Mouse (Mus musculus): Measurements from ENCODE around the gene Lrrc28. TPM values are rescaled to one million over a fixed set of nuclear protein-coding genes. Genes with fewer than 3 reads are reported as not detected.
"Not testable (repeated sequence)": the region's sequence is repeated elsewhere in the genome, so short reads cannot be mapped to it uniquely, and the experiment has no call there.

The Lrrc28 gene
- polyA plus RNA-seq, 1 experiment from 2014 or later = 10.3 TPM

DNA sequence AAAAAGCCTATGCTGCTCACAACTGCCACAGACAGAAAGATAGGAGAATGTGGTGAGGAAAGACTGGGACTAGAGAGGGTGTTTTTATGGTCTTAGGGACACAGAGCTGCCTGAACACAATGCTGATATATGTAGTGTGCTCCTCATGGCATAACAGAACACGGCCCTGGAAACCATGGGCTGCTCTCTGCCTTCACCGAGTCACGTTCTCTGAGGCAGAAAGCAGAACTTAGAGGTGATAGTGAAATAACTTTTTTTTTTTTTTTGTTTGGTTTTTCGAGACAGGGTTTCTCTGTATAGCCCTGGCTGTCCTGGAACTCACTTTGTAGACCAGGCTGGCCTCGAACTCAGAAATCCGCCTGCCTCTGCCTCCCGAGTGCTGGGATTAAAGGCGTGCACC is 121.0 kb downstream of the Lrrc28 start:
- not testable (repeated sequence) for H3K4me3 ChIP-seq; H3K36me3 ChIP-seq; H3K4me2 ChIP-seq; ATAC-seq; H3K27me3 ChIP-seq (replicated peaks); H3K27ac ChIP-seq; H3K9me3 ChIP-seq (replicated peaks); H3K4me1 ChIP-seq; H3K9ac ChIP-seq
- 64% methylated on average over 8 of the region's 8 CpGs for WGBS (ENCODE audit: insufficient replicate concordance)

DNA sequence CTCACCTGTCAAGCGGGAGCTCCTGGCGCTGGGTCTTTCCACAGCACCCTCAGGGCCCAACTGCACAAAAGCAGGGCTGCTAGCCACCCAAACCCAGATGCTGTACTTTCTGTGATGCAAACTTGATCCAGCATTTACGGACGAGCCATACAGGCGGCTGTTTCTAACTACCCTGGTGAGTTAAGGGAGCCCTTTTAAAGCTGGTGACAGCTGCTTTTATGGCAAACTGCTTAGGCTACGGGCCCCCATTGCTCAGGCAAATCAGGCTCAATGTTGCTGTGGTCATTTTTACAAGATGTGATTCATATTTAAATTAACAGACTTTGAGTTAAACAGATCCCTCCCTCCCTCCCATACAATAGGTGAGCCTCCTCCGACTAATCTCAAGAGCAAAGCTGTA is 121.7 kb downstream of the Lrrc28 start:
- H3K27ac ChIP-seq = no peak overlapping the region
- WGBS (ENCODE audit: insufficient replicate concordance) = 82% methylated on average over 7 of the region's 7 CpGs
- no peaks in the 10 kb centered on the region for H3K4me1 ChIP-seq
- H3K9ac ChIP-seq = no peak overlapping the region
- H3K4me3 ChIP-seq = no peak overlapping the region
- no peaks in the 10 kb centered on the region for H3K36me3 ChIP-seq
- no peaks in the 10 kb centered on the region for H3K27me3 ChIP-seq (replicated peaks)
- H3K9me3 ChIP-seq (replicated peaks) = no peaks in the 10 kb centered on the region
- H3K4me2 ChIP-seq = no peak overlapping the region
- ATAC-seq = no peak

DNA sequence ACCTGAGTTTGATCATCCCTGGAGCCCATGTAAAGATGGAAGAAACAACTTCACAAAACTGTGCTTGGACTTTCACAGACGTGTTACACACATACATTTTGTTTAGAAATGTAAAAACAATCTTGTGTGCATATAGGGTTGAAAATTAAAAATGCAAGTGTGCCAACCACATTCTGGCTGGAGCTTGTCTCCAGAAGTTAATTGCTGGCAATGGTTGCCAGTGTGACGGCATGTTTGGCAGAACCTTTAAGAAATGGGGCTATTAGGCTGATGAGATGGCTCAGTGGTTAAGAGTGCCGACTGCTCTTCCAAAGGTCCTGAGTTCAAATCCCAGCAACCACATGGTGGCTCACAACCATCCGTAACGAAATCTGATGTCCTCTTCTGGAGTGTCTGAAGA is 123.3 kb downstream of the Lrrc28 start:
- H3K27ac ChIP-seq; H3K4me3 ChIP-seq; H3K4me1 ChIP-seq; H3K27me3 ChIP-seq (replicated peaks); H3K36me3 ChIP-seq; ATAC-seq; H3K9ac ChIP-seq; H3K4me2 ChIP-seq; H3K9me3 ChIP-seq (replicated peaks): not testable (repeated sequence)
- 79% methylated on average over 5 of the region's 5 CpGs for WGBS (ENCODE audit: insufficient replicate concordance)

DNA sequence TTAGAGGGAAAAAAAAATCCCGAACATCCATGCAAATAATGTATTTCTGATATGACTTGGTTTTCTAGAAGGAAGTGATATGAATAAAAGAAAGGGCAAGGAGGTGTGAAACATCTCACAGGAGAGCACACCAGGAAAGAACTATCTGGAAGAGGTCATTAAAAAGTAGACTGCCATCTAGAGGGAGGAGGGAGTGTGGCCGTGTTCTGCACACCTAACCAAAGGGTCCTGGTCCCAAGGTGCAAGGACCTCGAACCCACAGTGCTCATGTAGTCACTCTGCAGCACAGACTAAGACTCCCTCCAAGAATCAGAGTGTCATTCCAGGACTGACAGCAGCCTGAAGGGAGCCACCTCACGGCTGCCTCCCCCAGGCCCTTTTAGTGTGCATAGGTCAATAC is 124.1 kb downstream of the Lrrc28 start:
- H3K9me3 ChIP-seq (replicated peaks) = no peaks in the 10 kb centered on the region

DNA sequence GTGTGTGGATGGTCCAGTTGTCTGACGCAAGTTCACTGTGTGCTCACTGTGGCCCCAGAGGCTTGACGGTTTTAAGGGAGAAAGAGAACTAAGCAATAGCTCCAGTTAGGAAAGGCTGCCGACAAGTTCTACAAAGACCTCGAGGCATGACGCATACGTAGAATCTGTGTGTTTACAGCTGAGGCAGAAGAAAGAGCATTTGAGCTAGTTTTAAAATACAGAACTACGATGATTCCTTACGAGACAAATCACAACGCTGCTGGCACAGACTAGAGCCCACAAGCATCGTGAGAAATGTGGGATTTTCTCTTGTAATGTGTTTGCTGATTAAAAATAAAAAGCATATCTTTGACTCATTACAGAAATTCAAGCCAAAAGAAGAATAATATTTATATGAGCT is 125.1 kb downstream of the Lrrc28 start:
- Histone ChIP-seq H3K4me2 (no peak overlapping the region), H3K27ac (no peak overlapping the region), H3K4me1 (no peaks in the 10 kb centered on the region), H3K27me3 (replicated peaks) (no peaks in the 10 kb centered on the region), H3K9ac (no peak overlapping the region), H3K36me3 (no peaks in the 10 kb centered on the region), H3K9me3 (replicated peaks) (no peaks in the 10 kb centered on the region), H3K4me3 (no peak overlapping the region)
- WGBS (ENCODE audit: insufficient replicate concordance) = 87% methylated on average over 10 of the region's 10 CpGs
- no peak for ATAC-seq

More for the DNA sequence above, 124.1 kb downstream of the Lrrc28 start:
- no peak overlapping the region for H3K9ac ChIP-seq
- H3K36me3 ChIP-seq = no peaks in the 10 kb centered on the region
- H3K4me1 ChIP-seq = no peaks in the 10 kb centered on the region
- H3K4me2 ChIP-seq = no peak overlapping the region
- WGBS (ENCODE audit: insufficient replicate concordance) = 56% methylated on average over 4 of the region's 4 CpGs
- no peak overlapping the region for H3K4me3 ChIP-seq
- H3K27ac ChIP-seq = no peak overlapping the region
- no peak for ATAC-seq
- no peaks in the 10 kb centered on the region for H3K27me3 ChIP-seq (replicated peaks)

DNA sequence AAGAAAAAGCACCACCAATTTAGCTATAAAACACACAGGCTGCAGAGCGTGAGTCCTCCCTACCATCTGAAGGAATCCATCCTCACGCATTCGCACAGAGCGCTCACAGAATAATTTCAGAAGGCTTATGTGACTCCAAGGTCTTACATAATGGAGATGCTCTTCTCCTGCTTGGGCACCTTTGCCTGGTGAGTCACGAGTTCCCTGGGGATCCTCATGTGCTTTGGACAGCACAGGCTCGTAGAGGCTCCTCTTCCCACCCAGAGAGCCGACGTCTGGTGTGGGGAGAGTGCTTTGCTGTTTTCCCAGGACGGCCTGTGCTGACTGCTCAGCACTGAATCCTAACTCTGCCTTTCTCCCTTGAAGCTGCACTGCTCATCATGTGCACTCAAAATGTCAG is 129.4 kb downstream of the Lrrc28 start:
- Histone ChIP-seq H3K27ac (no peak overlapping the region), H3K4me1 (no peaks in the 10 kb centered on the region), H3K9me3 (replicated peaks) (no peaks in the 10 kb centered on the region), H3K4me3 (no peak overlapping the region), H3K9ac (no peak overlapping the region), H3K27me3 (replicated peaks) (no peaks in the 10 kb centered on the region), H3K36me3 (no peaks in the 10 kb centered on the region), H3K4me2 (no peak overlapping the region)
- ATAC-seq = no peak
- 78% methylated on average over 9 of the region's 9 CpGs for WGBS (ENCODE audit: insufficient replicate concordance)

DNA sequence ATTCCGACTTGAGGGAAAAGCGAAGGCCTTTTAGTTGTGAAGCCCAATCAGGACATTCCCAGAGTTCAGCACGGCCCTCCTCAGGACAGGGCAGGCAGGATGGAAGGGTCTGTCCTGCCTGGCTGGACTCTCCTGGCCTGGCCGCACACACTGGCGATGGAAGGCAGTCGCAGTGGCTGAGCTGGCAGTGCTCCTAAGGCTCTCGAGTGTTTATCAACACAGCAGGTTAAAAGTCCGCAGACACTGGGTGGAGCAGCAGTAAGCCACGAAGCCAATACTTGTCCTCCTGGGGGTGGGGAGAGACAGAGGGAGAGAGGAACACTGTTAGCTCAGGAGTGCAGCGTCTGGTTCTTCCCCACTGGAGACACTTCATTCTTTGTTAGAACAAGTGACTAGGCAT is 130.2 kb downstream of the Lrrc28 start:
- Histone ChIP-seq H3K27ac (no peak overlapping the region), H3K9ac (no peak overlapping the region), H3K9me3 (replicated peaks) (no peaks in the 10 kb centered on the region), H3K36me3 (no peaks in the 10 kb centered on the region), H3K4me2 (no peak overlapping the region), H3K4me3 (no peak overlapping the region), H3K4me1 (no peaks in the 10 kb centered on the region), H3K27me3 (replicated peaks) (no peaks in the 10 kb centered on the region)
- 51% methylated on average over 10 of the region's 10 CpGs for WGBS (ENCODE audit: insufficient replicate concordance)
- ATAC-seq = no peak

DNA sequence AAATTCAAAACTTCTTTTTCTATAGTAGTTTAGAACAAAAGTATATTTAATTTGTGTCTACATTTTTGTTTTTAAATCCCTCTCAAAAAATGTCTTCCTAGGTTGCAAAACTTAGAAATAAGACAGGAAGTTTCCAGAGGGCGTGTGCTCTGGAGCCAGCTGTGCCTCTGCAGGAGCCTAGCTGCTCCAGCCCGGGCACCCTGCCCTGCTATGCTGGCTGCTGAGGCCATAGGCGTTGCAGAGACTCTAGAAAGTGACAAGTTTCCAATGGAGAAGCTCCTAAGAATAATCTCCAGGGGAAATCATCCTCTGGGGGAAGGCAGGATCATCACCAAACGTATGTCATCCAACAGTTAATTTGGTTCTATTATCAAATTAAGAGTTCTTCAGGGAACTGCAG is 130.7 kb downstream of the Lrrc28 start:
- Histone ChIP-seq H3K27ac (no peak overlapping the region), H3K4me1 (no peaks in the 10 kb centered on the region), H3K4me3 (no peak overlapping the region), H3K27me3 (replicated peaks) (no peaks in the 10 kb centered on the region), H3K9ac (no peak overlapping the region), H3K4me2 (no peak overlapping the region), H3K36me3 (no peaks in the 10 kb centered on the region), H3K9me3 (replicated peaks) (no peaks in the 10 kb centered on the region)
- WGBS (ENCODE audit: insufficient replicate concordance) = 62% methylated on average over 4 of the region's 4 CpGs
- ATAC-seq = no peak

DNA sequence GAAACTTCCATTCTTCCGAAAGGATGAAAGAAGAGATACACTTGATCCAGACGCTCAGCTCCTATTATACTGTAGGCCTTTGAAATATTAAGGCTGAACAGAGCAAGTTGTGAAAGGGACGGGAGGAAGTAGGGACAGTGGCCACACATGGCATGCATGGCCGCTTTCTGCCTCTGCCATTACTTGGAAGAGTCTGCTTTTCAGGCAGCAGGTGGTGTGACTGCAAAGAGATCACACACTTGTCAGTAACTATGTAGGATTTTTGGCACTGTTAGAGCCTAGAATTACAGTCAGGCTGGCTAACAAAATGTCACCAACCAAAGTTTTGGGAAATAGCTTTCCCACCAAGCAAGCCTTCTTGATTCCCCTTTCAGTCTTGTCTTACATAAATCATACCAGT is 131.4 kb downstream of the Lrrc28 start:
- WGBS (ENCODE audit: insufficient replicate concordance) = 82% methylated on average over 4 of the region's 4 CpGs
- Histone ChIP-seq H3K27me3 (replicated peaks) (no peaks in the 10 kb centered on the region), H3K27ac (no peak overlapping the region), H3K4me2 (no peak overlapping the region), H3K36me3 (no peaks in the 10 kb centered on the region), H3K4me3 (no peak overlapping the region), H3K4me1 (no peaks in the 10 kb centered on the region), H3K9ac (no peak overlapping the region), H3K9me3 (replicated peaks) (no peaks in the 10 kb centered on the region)
- no peak for ATAC-seq

DNA sequence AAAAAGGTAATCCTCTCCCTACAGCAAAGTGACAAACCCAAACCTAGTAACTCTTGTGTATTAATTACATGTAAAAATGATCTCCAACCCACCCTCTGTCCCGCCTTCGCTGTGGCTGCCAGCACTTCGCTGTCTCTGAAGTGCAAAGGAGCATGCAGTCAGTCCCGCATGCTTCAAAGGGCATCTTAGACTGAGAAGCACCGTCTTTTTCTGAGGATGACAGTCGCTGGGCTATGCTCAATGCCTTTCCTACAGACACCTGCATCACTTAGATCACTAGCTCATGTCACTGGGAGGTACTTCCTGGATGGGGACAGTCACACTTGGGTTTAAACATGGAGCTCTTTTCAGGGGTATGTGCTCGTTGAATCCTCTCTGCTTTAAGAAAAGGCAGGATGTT is 133.5 kb downstream of the Lrrc28 start:
- Histone ChIP-seq H3K9ac (no peak overlapping the region), H3K4me3 (no peak overlapping the region), H3K27ac (no peak overlapping the region), H3K27me3 (replicated peaks) (no peaks in the 10 kb centered on the region), H3K9me3 (replicated peaks) (no peaks in the 10 kb centered on the region), H3K4me1 (no peaks in the 10 kb centered on the region), H3K36me3 (no peaks in the 10 kb centered on the region), H3K4me2 (no peak overlapping the region)
- WGBS (ENCODE audit: insufficient replicate concordance) = 72% methylated on average over 7 of the region's 7 CpGs
- no peak for ATAC-seq

DNA sequence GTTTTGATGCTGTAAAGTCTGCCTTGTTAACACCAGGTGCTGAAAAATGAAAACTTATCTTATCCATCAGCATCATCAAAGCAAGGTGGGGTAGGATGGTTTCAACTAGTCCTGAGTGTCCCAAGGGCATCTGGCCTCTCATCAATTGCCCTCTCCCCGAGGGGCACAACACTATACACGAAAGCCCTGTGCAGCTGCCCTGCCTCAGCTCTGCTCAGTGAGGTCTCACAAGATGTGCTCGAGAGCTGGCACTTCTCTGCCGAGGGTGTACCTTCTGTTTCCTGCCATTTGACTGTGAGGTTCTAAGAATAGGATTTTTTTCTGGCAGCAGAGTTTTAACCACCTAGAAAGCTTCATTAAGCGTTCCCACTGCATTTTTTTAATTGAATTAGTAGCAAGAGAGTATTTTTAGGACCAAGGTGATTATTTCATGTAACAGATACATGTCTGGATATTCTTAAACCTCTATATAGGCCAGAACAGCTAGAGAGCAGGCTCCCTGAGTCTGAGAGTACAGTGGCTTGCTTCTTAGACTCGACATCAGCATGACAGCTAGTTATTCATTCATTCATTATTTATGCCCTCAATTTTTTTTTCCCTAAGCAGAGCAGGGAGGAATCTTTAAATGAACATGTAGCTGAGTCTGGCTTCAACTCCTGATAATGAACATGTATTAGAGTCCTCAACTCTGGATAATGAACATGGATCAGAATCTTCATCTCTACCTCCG is 141.6 kb downstream of the Lrrc28 start:
- Histone ChIP-seq H3K27me3 (replicated peaks) (no peaks in the 10 kb centered on the region), H3K9me3 (replicated peaks) (no peaks in the 10 kb centered on the region), H3K27ac (no peak overlapping the region), H3K4me3 (no peak overlapping the region), H3K4me1 (no peaks in the 10 kb centered on the region), H3K4me2 (no peak overlapping the region), H3K9ac (no peak overlapping the region), H3K36me3 (no peaks in the 10 kb centered on the region)
- WGBS (ENCODE audit: insufficient replicate concordance) = 41% methylated on average over 7 of the region's 7 CpGs
- no peak for ATAC-seq

DNA sequence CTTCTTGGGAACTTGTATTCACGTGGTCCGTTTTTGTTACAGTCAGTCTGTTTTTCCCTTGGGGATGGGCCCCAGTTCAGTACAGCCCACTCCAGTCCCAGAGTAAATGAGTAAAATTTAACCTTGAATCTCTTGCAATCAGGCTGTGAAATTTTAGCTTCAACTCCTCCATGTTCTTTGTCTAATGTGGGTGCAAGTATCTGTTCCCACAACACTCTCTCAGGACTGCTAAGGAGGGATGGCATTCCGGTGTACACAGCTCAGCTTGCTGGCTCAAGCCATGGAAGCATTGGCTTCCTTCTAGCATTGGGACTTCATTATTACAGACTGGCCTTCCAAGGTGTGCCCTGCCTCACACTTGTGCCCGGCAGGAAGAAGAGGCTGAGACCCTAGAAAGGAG is 142.4 kb downstream of the Lrrc28 start:
- ATAC-seq = no peak
- H3K4me3 ChIP-seq = no peak overlapping the region
- H3K36me3 ChIP-seq = no peaks in the 10 kb centered on the region
- H3K27ac ChIP-seq = no peak overlapping the region
- 46% methylated on average over 4 of the region's 4 CpGs for WGBS (ENCODE audit: insufficient replicate concordance)
- no peaks in the 10 kb centered on the region for H3K4me1 ChIP-seq
- H3K4me2 ChIP-seq = no peak overlapping the region
- no peaks in the 10 kb centered on the region for H3K9me3 ChIP-seq (replicated peaks)
- no peaks in the 10 kb centered on the region for H3K27me3 ChIP-seq (replicated peaks)
- no peak overlapping the region for H3K9ac ChIP-seq

DNA sequence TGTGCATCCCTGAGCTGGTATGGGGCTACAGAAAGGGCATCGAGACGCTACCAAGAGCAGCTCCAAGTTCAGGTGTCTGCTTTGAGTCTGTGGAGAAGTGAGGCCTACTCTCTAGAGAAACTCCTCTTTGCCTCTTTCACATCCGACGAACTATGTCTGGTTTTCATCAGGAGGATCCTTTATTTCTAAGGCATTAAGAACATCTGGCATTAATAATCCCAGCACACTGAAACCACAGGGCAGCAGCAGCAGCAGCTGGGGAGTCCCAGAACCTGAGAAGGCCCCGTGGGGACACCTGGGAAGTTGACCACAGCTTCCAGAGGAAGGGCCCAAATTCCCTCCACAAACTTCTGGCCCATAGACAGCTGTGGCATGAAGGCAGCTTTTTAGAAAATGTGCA is 144.2 kb downstream of the Lrrc28 start:
- ATAC-seq = no peak
- 65% methylated on average over 5 of the region's 5 CpGs for WGBS (ENCODE audit: insufficient replicate concordance)
- H3K4me3 ChIP-seq = no peak overlapping the region
- H3K9me3 ChIP-seq (replicated peaks) = no peaks in the 10 kb centered on the region
- no peaks in the 10 kb centered on the region for H3K36me3 ChIP-seq
- no peak overlapping the region for H3K27ac ChIP-seq
- H3K27me3 ChIP-seq (replicated peaks) = no peaks in the 10 kb centered on the region
- no peaks in the 10 kb centered on the region for H3K4me1 ChIP-seq
- no peak overlapping the region for H3K4me2 ChIP-seq
- H3K9ac ChIP-seq = no peak overlapping the region

Measured in liver, embryonic 12.5 days (tissue).